Mouse (Mus musculus): Measurements from ENCODE around the gene Dlg2. TPM values are rescaled to one million over a fixed set of nuclear protein-coding genes. Genes with fewer than 3 reads are reported as not detected.

Dlg2 gene
- total RNA-seq, 2 experiments from 2014 or later, result 277 to 316 TPM

- intact Hi-C loops (cut with DNase I), result no loop called here
- no peak for DNase-seq (ENCODE audit: low spot score in 2 of 2)
Observed at GRCm38 (mm10) chr7:91045742-91046098, 569.2 kb downstream of the Dlg2 start.

DNA sequence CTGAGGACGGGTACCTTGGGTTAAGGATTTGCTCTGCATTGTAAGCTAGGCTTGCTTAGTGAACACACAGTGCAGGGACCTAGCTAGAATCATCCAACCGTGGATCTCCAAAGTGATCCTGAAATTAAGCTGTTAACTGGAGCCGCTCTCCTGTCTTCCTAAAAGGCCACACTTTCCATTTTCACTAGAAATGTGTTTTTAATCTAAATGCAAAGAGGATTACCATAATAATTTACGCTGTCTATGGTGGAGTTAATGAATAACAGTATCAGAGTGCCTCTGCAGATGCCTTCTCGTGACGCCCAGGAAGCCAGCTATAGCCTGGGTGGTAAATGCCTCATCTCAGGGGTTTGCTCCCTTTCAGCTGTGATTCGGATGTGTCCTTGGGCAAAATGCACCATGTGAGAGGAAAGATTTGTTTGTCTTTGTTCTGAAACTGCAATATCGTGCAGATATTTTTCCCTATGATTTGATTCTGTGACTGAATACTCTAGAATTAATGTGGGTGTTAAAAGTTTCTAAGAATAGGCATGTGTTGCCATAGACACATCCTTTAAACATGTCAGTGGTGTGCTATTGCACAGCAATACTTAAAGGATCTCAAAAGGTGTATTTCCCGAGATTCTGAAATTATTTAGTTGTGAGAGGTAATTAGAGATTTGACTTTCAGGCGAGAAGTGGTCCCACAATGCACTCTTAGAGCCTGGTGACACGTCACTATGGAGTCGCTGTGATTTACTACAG, 587.0 kb downstream of the Dlg2 start:
- DNase-seq (ENCODE audit: low spot score in 2 of 2), result no peak
- intact Hi-C loops (cut with DNase I), result no loop called here

GRCm38 (mm10) chr7:91071751-91072707, 595.6 kb downstream of the Dlg2 start:
- DNase-seq (ENCODE audit: low spot score in 2 of 2), result peak in 1 of 2 experiments; percentile 42
- intact Hi-C loops (cut with DNase I), result no loop called here

DNA sequence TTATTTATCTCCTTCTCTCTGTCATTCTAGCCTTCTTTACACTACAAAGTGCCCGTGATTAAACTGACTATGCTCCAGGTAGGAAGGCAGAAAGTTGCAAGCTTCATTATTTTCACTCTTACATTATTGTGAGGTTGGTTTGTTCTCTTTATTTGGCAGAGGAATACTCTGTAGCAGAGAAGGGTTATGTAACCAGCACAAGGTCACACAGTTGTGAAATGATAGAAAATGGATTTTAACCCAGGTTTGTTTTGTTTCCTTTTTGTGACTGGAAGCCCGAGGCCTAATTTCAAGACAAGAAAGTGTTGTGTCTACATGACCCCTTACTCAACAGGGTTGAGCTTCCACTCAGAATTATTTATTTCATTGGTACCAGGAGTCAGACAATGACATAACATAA, 609.6 kb downstream of the Dlg2 start:
- no peak for DNase-seq (ENCODE audit: low spot score in 2 of 2)
- intact Hi-C loops (cut with DNase I), result no loop called here

- intact Hi-C loops (cut with DNase I), result no loop called here
- DNase-seq (ENCODE audit: low spot score in 2 of 2), result peak; percentile 46 to 52
Observed at GRCm38 (mm10) chr7:91089211-91089930, 612.9 kb downstream of the Dlg2 start.

GRCm38 (mm10) chr7:91090317-91090829, 613.9 kb downstream of the Dlg2 start:
- intact Hi-C loops (cut with DNase I), result loop anchor here (2.0 to 10.0 kb wide), 4 partner anchors 127 to 396 kb away; no protein-coding TSS in a partner anchor
- peak; percentile 27 to 35 for DNase-seq (ENCODE audit: low spot score in 2 of 2)

- intact Hi-C loops (cut with DNase I), result loop anchor here (2.0 to 10.0 kb wide), 4 partner anchors 126 to 396 kb away; no protein-coding TSS in a partner anchor
- peak; percentile 50 to 52 for DNase-seq (ENCODE audit: low spot score in 2 of 2)
Observed at GRCm38 (mm10) chr7:91090830-91091683, 614.6 kb downstream of the Dlg2 start.

GRCm38 (mm10) chr7:91096467-91096866, 620.0 kb downstream of the Dlg2 start:
- DNase-seq (ENCODE audit: low spot score in 2 of 2), result peak in 1 of 2 experiments; percentile 23
- intact Hi-C loops (cut with DNase I), result loop anchor here (10.0 kb wide), 2 partner anchors 252 to 402 kb away; no protein-coding TSS in a partner anchor

DNA sequence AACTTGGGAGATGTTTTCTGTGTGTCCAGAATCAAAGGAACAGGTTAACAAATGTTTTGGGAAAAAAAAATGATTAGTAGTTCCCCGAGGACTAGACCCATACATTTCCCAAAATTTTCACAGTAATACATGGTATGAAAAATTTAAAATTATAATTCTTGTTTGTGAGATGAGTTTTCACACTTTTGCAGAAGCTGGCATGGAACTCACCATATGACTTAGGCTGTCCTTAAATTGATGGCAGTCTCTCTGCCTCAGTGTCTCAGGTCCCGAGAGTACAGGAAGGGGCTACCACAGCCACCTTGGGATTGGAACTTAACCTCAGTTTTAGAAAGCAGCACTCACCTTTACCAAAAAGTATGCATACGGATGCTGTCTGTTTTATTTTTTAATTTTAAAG, 622.0 kb downstream of the Dlg2 start:
- intact Hi-C loops (cut with DNase I), result loop anchor here (10.0 kb wide), 2 partner anchors 254 to 404 kb away; no protein-coding TSS in a partner anchor
- DNase-seq (ENCODE audit: low spot score in 2 of 2), result no peak

GRCm38 (mm10) chr7:91109575-91109974, 633.1 kb downstream of the Dlg2 start:
- intact Hi-C loops (cut with DNase I), result no loop called here
- peak in 1 of 2 experiments; percentile 8 for DNase-seq (ENCODE audit: low spot score in 2 of 2)

GRCm38 (mm10) chr7:91132128-91132527, 655.7 kb downstream of the Dlg2 start:
- DNase-seq (ENCODE audit: low spot score in 2 of 2), result no peak
- intact Hi-C loops (cut with DNase I), result no loop called here

DNA sequence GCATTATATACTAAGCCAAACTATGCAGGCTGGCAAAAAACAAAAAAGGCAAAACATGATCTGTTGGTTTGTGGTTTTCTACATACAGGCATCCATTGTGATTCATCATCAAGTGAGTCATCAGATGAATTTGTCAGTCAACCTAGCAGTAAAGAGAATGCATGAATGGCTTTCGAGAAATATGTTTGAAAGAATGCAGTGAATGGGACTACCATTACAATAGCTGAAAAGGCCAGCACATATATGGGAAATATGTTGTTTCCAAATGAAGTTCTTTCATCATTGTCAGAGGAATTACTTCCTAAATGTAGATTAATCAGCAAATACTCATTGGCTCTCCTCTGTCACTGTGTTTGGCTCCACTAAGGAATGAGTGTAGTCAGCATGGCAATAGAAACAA, 677.6 kb downstream of the Dlg2 start:
- no peak for DNase-seq (ENCODE audit: low spot score in 2 of 2)
- intact Hi-C loops (cut with DNase I), result no loop called here

DNA sequence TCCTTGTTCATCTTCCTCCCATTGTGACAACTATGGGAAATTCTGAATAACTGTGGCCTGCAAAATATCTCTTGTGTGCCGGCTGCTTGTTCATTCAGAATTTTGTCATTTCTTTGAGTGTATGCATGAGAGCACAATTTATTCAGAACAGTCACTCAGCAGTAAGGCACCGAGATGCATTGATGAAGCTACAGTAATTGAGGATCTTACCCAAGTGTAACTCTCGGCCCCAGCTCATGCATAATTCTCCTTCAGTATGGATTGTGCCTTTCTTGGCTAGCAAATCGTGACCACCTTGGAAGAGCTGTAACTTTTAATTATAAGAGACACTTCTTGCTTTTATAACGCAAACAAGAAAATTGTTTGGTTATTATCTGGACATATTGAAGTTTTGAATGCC, 682.7 kb downstream of the Dlg2 start:
- DNase-seq (ENCODE audit: low spot score in 2 of 2), result no peak
- intact Hi-C loops (cut with DNase I), result no loop called here

GRCm38 (mm10) chr7:91161643-91162175, 685.2 kb downstream of the Dlg2 start:
- DNase-seq (ENCODE audit: low spot score in 2 of 2), result no peak
- intact Hi-C loops (cut with DNase I), result no loop called here

DNA sequence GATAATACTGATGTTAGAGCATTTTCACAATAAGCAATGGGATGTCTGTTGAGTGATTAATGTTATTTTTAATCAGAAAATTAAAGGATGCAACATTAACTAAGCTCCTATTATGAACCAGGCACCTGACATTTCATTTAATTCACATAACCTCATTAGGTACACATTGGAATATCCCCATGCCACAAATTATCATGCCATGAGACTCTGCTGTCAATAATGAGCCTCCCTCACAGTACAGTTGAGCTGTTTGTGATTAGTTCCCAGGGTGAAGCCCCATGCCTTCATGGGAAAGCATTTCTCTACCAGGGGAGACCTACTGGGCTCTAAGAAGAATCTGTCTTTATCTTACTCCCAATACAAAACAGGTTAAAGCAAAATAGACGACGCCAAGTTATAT, 697.1 kb downstream of the Dlg2 start:
- DNase-seq (ENCODE audit: low spot score in 2 of 2), result no peak
- intact Hi-C loops (cut with DNase I), result no loop called here

GRCm38 (mm10) chr7:91188211-91188610, 711.7 kb downstream of the Dlg2 start:
- intact Hi-C loops (cut with DNase I), result no loop called here
- no peak for DNase-seq (ENCODE audit: low spot score in 2 of 2)

GRCm38 (mm10) chr7:91199372-91199771, 722.9 kb downstream of the Dlg2 start:
- intact Hi-C loops (cut with DNase I), result no loop called here
- DNase-seq (ENCODE audit: low spot score in 2 of 2), result no peak

GRCm38 (mm10) chr7:91208083-91208852, 731.8 kb downstream of the Dlg2 start:
- intact Hi-C loops (cut with DNase I), result no loop called here
- no peak for DNase-seq (ENCODE audit: low spot score in 2 of 2)

Measured in left cerebral cortex, postnatal 36 days (tissue).